Mouse (Mus musculus) heart, adult 11 months (tissue): ENCODE measurements around the gene Zfp972.

ENCODE experiments used
- DNase-seq: peaks from one replicate; pipeline ENCODE4 v3.0.0; 2022

Zfp972 gene

DNA sequence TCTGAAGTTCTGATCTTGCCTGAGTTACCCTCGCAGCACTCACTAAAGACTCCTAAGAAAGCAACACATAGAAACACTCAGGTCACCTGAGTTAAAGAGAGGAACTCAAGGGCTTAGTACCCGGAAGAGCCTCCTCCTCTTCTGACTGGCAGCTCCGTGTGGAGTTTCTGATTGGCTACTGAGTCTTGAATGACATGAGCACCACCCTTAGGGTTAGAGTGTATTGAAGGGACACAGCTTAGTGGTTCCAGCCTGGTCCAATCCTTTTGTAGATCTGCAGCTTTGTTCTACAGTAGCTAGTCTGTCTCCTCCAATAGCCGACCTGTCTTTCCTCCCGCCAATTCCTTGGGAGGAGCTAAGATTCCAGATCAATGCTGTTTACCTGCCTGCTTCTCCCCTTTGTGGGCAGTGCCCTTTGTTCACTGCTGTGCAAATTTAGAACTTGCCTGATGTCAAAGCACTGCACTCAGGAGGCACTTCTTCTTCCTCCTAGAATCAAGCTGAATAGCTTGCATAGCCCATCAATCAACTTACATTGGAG is at the start of gene Zfp972:
Gene Zfp972, minus strand, starts transcription at position 51 of the 541 bp plus-strand sequence.
- peak; percentile 50 for DNase-seq

DNA sequence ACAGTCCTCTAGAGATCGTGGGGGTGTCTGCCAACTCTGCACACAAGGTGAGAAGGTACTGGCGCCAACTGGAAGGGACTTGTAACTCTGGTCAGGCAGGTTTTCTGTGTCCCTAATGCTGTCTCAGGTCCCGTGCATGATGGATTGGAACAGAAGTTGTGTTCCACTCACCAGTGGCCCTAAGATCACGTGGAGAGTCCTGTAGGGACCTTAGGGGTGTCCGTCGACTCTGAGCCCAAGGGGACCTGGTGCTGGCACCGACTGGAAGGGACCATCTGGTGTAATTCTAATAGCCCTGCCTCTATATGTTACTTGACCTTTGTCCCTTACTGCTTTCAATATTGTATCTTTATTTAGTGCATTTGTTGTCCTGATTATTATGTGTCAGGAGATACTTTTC is 49.4 kb upstream of the Zfp972 start:
- DNase-seq: peak; percentile 86

DNA sequence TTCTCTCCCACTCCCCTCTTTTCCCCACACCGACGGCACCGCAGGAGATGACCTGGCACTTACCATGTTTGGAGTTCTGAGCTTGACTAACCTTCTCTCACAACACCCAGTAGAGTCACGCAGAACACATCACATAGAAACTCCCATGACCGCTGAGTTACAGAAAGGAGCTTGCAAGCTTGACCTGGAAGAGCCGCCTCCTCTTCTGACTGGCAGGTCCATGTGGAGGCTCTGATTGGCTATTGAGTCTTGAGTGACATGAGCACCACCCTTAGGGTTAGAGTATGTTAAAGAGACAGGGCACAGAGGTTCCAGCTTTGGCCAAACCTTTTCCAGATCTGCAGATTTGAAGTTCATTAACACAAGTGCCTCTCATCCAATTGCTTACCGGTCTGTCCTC is 31.7 kb upstream of the Zfp972 start, which contains the start of gene Gm14326:
Gene Gm14326, minus strand, starts transcription at position 153 of the 400 bp plus-strand sequence.
- DNase-seq: peak; percentile 100

DNA sequence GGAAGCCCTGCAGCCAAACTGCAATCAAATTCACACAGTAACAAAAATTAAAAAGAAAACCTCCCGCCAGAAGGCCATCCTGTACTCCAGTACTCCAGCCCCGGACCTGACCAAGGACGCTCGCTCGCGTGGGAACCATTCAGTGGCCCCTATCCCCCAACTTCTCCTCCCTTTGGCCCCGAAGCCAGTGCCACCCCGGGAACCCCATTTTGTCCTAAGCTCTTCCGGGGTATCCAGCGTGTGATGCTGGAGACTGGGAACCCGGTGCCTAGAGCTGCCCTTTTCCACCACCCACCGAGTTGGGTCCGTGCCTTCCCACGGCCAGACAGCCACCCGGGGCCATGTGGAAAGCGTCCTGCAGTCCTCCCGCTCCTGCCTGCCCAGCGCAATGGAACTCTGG is 31.3 kb upstream of the Zfp972 start:
- peak; percentile 93 for DNase-seq

DNA sequence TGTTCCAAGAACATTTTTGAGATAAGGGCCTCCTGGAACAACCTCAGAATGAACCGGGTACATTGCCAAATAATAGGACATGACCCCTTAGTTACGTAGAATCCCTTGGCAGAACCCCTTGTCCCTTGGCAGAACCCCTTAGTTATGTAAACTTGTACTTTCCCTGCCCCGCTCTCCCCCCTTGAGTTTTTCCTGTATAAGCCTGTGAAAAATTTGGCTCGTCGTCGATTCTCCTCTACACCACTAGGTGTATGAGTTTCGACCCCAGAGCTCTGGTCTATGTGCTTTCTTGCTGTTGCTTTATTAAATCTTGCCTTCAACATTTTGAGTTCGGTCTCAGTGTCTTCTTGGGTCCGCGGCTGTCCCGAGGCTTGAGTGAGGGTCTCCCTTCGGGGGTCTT is 22.1 kb downstream of the Zfp972 start:
- DNase-seq: peak; percentile 94

DNA sequence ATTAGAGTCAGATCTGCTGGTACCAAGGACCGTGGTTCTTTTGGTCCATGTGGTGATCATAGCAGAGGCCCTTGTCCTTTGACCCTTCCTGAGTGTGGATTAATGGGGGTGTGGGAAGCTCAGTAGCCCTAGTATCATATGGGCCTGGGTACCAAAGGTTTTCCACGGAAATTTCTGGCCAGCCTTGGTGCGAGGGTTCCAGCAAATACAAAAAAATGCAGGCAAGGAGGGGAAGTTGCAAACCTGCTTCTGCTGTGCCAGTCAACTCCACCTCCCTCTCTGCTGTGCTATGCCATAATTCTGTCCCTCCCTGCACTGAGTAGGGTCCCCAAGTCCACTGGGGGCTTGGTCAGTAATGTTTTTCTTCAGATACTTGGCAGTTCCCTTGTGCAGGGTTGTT is 27.2 kb downstream of the Zfp972 start:
- peak; percentile 89 for DNase-seq

DNA sequence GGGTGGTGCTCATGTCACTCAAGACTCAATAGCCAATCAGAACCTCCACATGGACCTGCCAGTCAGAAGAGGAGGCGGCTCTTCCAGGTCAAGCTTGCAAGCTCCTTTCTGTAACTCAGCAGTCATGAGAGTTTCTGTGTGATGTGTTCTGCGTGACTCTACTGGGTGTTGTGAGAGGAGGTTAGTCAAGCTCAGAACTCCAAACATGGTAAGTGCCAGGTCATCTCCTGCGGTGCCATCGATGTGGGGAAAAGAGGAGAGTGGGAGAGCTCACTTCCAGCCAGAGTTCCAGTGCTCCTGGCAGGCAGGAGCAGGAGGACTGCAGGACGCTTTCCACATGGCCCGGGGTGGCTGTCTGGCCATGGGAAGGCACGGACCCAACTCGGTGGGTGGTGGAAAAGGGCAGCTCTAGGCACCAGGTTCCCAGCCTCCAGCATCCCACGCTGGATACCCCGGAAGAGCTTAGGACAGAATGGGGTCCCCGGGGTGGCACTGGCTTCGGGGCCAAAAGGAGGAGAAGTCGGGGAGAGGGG is 28.3 kb downstream of the Zfp972 start, which contains the start of gene Gm14327:
Gene Gm14327, plus strand, starts transcription at position 51 of the 533 bp plus-strand sequence.
- peak; percentile 92 for DNase-seq

DNA sequence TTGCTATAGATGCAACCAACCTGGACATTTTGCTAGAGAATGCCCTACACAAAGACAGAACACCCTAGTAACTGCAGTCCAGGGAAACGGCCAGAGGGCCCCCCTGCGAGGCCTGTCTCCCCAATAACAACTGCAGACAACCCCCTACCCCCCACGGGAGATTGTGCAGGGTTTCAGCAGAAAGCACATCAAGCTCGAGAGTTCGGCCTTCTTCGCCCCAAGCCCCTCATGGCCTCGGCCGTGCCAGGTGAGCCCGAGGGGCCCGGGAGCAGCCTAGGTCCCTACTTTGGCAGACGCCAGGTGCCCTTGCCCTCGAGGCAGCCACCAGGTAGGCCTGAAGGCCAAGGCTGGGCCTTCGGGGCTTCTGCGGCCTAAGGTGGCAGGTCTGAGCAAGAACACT is 37.7 kb downstream of the Zfp972 start:
- peak; percentile 82 for DNase-seq

DNA sequence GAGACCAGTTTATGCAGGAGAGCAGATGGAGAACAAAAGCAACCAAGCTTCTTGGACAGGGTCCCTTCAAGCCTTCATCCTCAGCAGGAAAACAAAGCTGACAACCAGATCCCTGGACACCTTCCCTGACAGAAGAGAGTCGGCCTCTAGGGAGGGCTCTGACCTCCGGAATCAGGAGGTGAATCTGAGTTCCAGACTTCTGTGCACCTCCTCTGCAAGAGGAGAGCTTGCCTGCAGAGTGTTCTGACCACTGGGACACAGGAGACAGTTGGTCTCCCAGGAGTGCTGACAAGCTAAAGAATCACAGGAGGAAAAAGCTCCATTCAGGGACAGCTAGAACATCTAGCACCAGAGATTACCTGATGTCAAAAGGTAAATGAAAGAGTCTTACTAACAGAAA is 63.2 kb downstream of the Zfp972 start:
- peak; percentile 70 for DNase-seq
